Mouse (Mus musculus) ES-E14 (cell line): Measurements from ENCODE around the gene Ndufs4. TPM values are rescaled to one million over a fixed set of nuclear protein-coding genes. Genes with fewer than 3 reads are reported as not detected.

Experiments used
- DNase-seq: peaks from one replicate; pipeline ENCODE4 v3.0.0-alpha.2; 2013; ENCODE audit warnings: low read depth, low spot score
- H3K27ac ChIP-seq: 2 replicates; pipeline ENCODE4 v1.5.1; 2012; ENCODE audit warnings: low read depth, mild to moderate bottlenecking, low read length, moderate library complexity, mixed read lengths; ENCODE audit not compliant: poor library complexity, insufficient read depth, severe bottlenecking
- H3K36me3 ChIP-seq: 2 replicates; pipeline ENCODE4 v1.6.1; 2012; ENCODE audit warnings: mild to moderate bottlenecking, low read length, moderate library complexity, mixed read lengths; ENCODE audit not compliant: control insufficient read depth, poor library complexity, insufficient read depth, severe bottlenecking
- H3K4me1 ChIP-seq, 2 experiments: fragments of 150-350 bp in 1 of 2; sonication (generic) in 1 of 2; 2 replicates each; pipeline ENCODE4 v1.6.1; 2012; ENCODE audit warnings: low read length in 2 of 2, mild to moderate bottlenecking in 1 of 2, mixed read lengths in 1 of 2; ENCODE audit not compliant: control insufficient read depth in 2 of 2, insufficient read depth in 2 of 2, poor library complexity in 1 of 2
- H3K4me3 ChIP-seq, 2 experiments: fragments of 150-350 bp in 1 of 2; sonication (generic) in 1 of 2; 2 replicates each; pipeline ENCODE4 v1.5.1; 2012; ENCODE audit warnings: low read length in 2 of 2, low read depth in 1 of 2, mild to moderate bottlenecking in 1 of 2, mixed read lengths in 1 of 2; ENCODE audit not compliant: insufficient read depth in 1 of 2, poor library complexity in 1 of 2, severe bottlenecking in 1 of 2
- H3K9ac ChIP-seq: 2 replicates; pipeline ENCODE4 v1.6.1; 2012; ENCODE audit warnings: low read depth, mild to moderate bottlenecking, low read length, mixed read lengths; ENCODE audit not compliant: poor library complexity, insufficient read depth, severe bottlenecking
- H3K9me3 ChIP-seq: fragments of 150-350 bp; sonication (generic); 2 replicates; pipeline ENCODE4 v1.6.1; 2012; ENCODE audit warnings: low read depth, mild to moderate bottlenecking, low read length; ENCODE audit not compliant: control insufficient read depth, insufficient read depth
- CHD2 ChIP-seq: IDR thresholded peaks from 2 replicates; pipeline ENCODE4 v1.6.1; 2014; ENCODE audit warnings: mild to moderate bottlenecking, low read depth, low read length, inconsistent platforms
- HCFC1 ChIP-seq: IDR thresholded peaks from 2 replicates; pipeline ENCODE4 v1.6.1; 2012; ENCODE audit warnings: low read length, inconsistent platforms, borderline replicate concordance; ENCODE audit not compliant: insufficient read depth
- MAFK ChIP-seq: IDR thresholded peaks from 2 replicates; pipeline ENCODE4 v1.6.1; 2014; ENCODE audit warnings: mild to moderate bottlenecking, low read depth, low read length, inconsistent platforms; ENCODE audit not compliant: insufficient read depth
- ZC3H11A ChIP-seq: IDR thresholded peaks from 2 replicates; pipeline ENCODE4 v1.6.1; 2012; ENCODE audit warnings: low read depth, mild to moderate bottlenecking, inconsistent platforms, low read length, borderline replicate concordance
- ZNF384 ChIP-seq: IDR thresholded peaks from 2 replicates; pipeline ENCODE4 v1.6.1; 2012; ENCODE audit warnings: low read depth, low read length, inconsistent platforms
- in situ Hi-C, 2 experiments: fragments of 600-800 bp; cut with MboI; formaldehyde crosslinking; loops; one replicate each; pipeline ENCODE4 v1.15.1; 2025; ENCODE audit warnings: low sequenced_read_pairs in 2 of 2, inconsistent platforms in 1 of 2; ENCODE audit not compliant: unreplicated experiment in 2 of 2
- total RNA-seq: library from RNA; depleted of rRNA; stranded (reverse); fragments of 300-350 nt; gene quantifications from 2 replicates; pipeline ENCODE4 v1.2.3, GENCODE M21; 2012

Gene Ndufs4
- total RNA-seq, 1 experiment, result 265 TPM

- Histone ChIP-seq H3K4me1 (peaks cover 4 to 7% of the 10 kb centered on the region in 2 experiments; a peak in 1 of 4 replicates), H3K9me3 (no peaks in the 10 kb centered on the region), H3K36me3 (no peaks in the 10 kb centered on the region), H3K4me3 (no peak overlapping the region), H3K9ac (no peak overlapping the region), H3K27ac (no peak overlapping the region)
- in situ Hi-C loops, result no loop called here
- no peak for DNase-seq
- no peak for TF ChIP-seq ZC3H11A
Measured at GRCm38 (mm10) chr13:114392501-114392900, 4.4 kb upstream of the Ndufs4 start.

- no peaks in the 10 kb centered on the region for H3K4me1 ChIP-seq
- no peak for TF ChIP-seq CHD2
- TF ChIP-seq HCFC1, result peak; percentile 78
- TF ChIP-seq ZNF384, result no peak
- no peaks in the 10 kb centered on the region for H3K9me3 ChIP-seq
- peak overlapping the region; percentile 58 for H3K27ac ChIP-seq
- peak overlapping the region; percentile 97 to 99 for H3K4me3 ChIP-seq
- in situ Hi-C loops, result no loop called here
- H3K36me3 ChIP-seq, result no peaks in the 10 kb centered on the region
- peak; percentile 79 for DNase-seq
- peak overlapping the region; percentile 99 for H3K9ac ChIP-seq
Measured at GRCm38 (mm10) chr13:114387521-114388171, 412 bp downstream of the Ndufs4 start.

GRCm38 (mm10) chr13:114387074-114387487 lies 977 bp downstream of the Ndufs4 start:
- DNase-seq, result no peak
- Histone ChIP-seq H3K27ac (no peak overlapping the region), H3K4me3 (peak overlapping the region; percentile 97 to 99), H3K4me1 (no peaks in the 10 kb centered on the region), H3K9me3 (no peaks in the 10 kb centered on the region), H3K36me3 (no peaks in the 10 kb centered on the region), H3K9ac (peak overlapping the region; percentile 99)
- TF ChIP-seq HCFC1 (no peak), MAFK (no peak), ZNF384 (peak; percentile 48), CHD2 (no peak)
- in situ Hi-C loops, result no loop called here

GRCm38 (mm10) chr13:114376511-114376910 lies 11.5 kb downstream of the Ndufs4 start:
- DNase-seq, result no peak
- no peaks in the 10 kb centered on the region for H3K36me3 ChIP-seq
- no peak overlapping the region for H3K9ac ChIP-seq
- in situ Hi-C loops, result no loop called here
- no peak for TF ChIP-seq ZNF384
- no peak for TF ChIP-seq ZC3H11A
- no peak for TF ChIP-seq HCFC1
- no peak for TF ChIP-seq CHD2
- no peak for TF ChIP-seq MAFK
- peaks cover 3 to 11% of the 10 kb centered on the region in 2 experiments; a peak in 3 of 4 replicates for H3K4me1 ChIP-seq
- no peak overlapping the region for H3K27ac ChIP-seq
- H3K9me3 ChIP-seq, result no peaks in the 10 kb centered on the region
- no peak overlapping the region for H3K4me3 ChIP-seq

GRCm38 (mm10) chr13:114362086-114362485 lies 26.0 kb downstream of the Ndufs4 start:
- no peaks in the 10 kb centered on the region; a peak in 1 of 4 replicates for H3K4me1 ChIP-seq
- no peak overlapping the region for H3K9ac ChIP-seq
- DNase-seq, result no peak
- H3K4me3 ChIP-seq, result no peak overlapping the region
- H3K27ac ChIP-seq, result no peak overlapping the region
- no peaks in the 10 kb centered on the region for H3K36me3 ChIP-seq
- TF ChIP-seq CHD2 (no peak), ZNF384 (no peak), ZC3H11A (no peak), MAFK (no peak), HCFC1 (no peak)
- no peaks in the 10 kb centered on the region for H3K9me3 ChIP-seq
- in situ Hi-C loops, result no loop called here
